Comparison of ENCODE assay signal across 10 mouse cellular contexts in the genomic region with DNA sequence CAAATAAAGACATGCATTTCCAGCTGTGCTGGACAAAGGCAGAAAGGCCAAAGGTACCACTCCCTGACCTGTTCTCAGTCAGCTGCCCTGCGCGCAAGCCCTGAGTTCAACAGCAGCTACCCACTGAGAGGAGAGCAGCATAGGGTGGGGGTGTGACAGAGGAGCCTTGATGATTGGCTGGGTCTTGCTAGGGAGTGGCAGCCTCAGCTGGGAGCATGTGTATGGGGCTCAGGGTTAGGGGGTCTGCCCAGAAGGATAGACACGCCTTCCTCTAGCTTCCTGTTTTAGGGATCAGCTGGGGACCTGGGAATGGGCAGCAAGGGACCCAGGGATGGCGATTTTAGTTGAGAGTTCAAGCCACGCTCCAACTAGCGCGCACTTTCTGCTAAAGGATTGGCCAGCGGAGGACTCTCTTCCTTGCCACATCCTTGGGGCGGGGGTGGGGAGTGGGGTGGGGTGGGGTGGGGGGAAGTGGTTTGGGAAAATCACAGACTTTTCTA.
A peak's percentile ranks its signal among the peaks of the same experiment; 100 is the strongest.
DNase-seq lines count a peak whose midpoint lies in the region; ATAC-seq lines count a peak whose summit lies in the region.
"Had no signal": no experiment of that assay in that cellular context is flagged by ENCODE, and none has a peak within 500 bp of the region (broad histone marks: within the 10 kb centered on the region; RNA-seq: fewer than 3 reads in every experiment).

No protein-coding gene starts in this region.

- no peaks in the 10 kb centered on the region for H3K9me3 ChIP-seq in heart, embryonic 12.5 days (replicated peaks)
- H3K9me3 ChIP-seq in embryonic facial prominence, embryonic 11.5 days (replicated peaks; ENCODE audit: control insufficient read depth, low read length) = no peaks in the 10 kb centered on the region
- no peaks in the 10 kb centered on the region for H3K9me3 ChIP-seq in intestine, embryonic 16.5 days (ENCODE audit: control insufficient read depth, low read length)
- H3K9me3 ChIP-seq in neural tube, embryonic 11.5 days (ENCODE audit: control insufficient read depth, low read length) = no peaks in the 10 kb centered on the region

- peaks cover 78% of the 10 kb centered on the region for H3K4me1 ChIP-seq in heart, embryonic 12.5 days (replicated peaks)
- peaks cover 2% of the 10 kb centered on the region; the same call in 1 of the 2 replicates for H3K4me1 ChIP-seq in embryonic facial prominence, embryonic 11.5 days (ENCODE audit: control insufficient read depth, insufficient read depth, low read length)
- H3K4me1 ChIP-seq in intestine, embryonic 16.5 days (ENCODE audit: control insufficient read depth, insufficient read depth, low read length) = peaks cover 48% of the 10 kb centered on the region
- H3K4me1 ChIP-seq in neural tube, embryonic 11.5 days (ENCODE audit: control insufficient read depth, insufficient read depth, low read length) = peaks cover 29% of the 10 kb centered on the region

- peak overlapping the region; percentile 53 for H3K4me3 ChIP-seq in heart, embryonic 12.5 days
- H3K4me3 ChIP-seq in embryonic facial prominence, embryonic 11.5 days (ENCODE audit: low read depth, low read length) = peak overlapping the region; percentile 57
- peak overlapping the region; percentile 53 for H3K4me3 ChIP-seq in intestine, embryonic 16.5 days (ENCODE audit: low read length)
- H3K4me3 ChIP-seq in neural tube, embryonic 11.5 days (ENCODE audit: low read depth, low read length) = peak overlapping the region; percentile 53

- no peak overlapping the region for H3K27ac ChIP-seq in heart, embryonic 12.5 days (ENCODE audit: poor library complexity, severe bottlenecking)
- no peak overlapping the region for H3K27ac ChIP-seq in embryonic facial prominence, embryonic 11.5 days (replicated peaks; ENCODE audit: low read depth, low read length)
- H3K27ac ChIP-seq in intestine, embryonic 16.5 days (ENCODE audit: low read length) = no peak overlapping the region
- 0 out of 2 replicates have a peak overlapping the region, but pooled peaks have one; percentile 44 for H3K27ac ChIP-seq in neural tube, embryonic 11.5 days (ENCODE audit: low read depth, low read length)

- peak overlapping the region; percentile 67 for H3K4me2 ChIP-seq in heart, embryonic 12.5 days
- peak overlapping the region; percentile 75 for H3K4me2 ChIP-seq in embryonic facial prominence, embryonic 11.5 days (ENCODE audit: low read depth, low read length)
- H3K4me2 ChIP-seq in intestine, embryonic 16.5 days (ENCODE audit: low read depth, low read length) = peak overlapping the region; percentile 51
- H3K4me2 ChIP-seq in neural tube, embryonic 11.5 days (ENCODE audit: low read depth) = peak overlapping the region; percentile 63

- H3K9ac ChIP-seq in heart, embryonic 12.5 days = peak overlapping the region; percentile 74; the same call in 1 of the 2 replicates
- peak overlapping the region; percentile 83 for H3K9ac ChIP-seq in embryonic facial prominence, embryonic 11.5 days (replicated peaks; ENCODE audit: low read length)
- peak overlapping the region; percentile 73 for H3K9ac ChIP-seq in intestine, embryonic 16.5 days (ENCODE audit: low read depth, low read length)
- H3K9ac ChIP-seq in neural tube, embryonic 11.5 days (ENCODE audit: low read length) = peak overlapping the region; percentile 75

- 17% methylated on average over 9 of the region's 9 CpGs for WGBS in heart, embryonic 12.5 days
- WGBS in embryonic facial prominence, embryonic 11.5 days = under 1% methylated on average over 9 of the region's 9 CpGs
- WGBS in intestine, embryonic 16.5 days = 14% methylated on average over 9 of the region's 9 CpGs
- WGBS in neural tube, embryonic 11.5 days = 0% methylated on average over 8 of the region's 9 CpGs

- ATAC-seq in heart, embryonic 12.5 days (ENCODE audit: insufficient number of reproducible peaks, low FRiP score) = peak; percentile 42; the same call in 1 of the 2 replicates
- peak; percentile 79 for ATAC-seq in embryonic facial prominence, embryonic 11.5 days (replicated peaks; ENCODE audit: insufficient number of reproducible peaks, low FRiP score, low TSS enrichment, low read depth)
- peak; percentile 17; the same call in 1 of the 2 replicates for ATAC-seq in intestine, embryonic 16.5 days
- ATAC-seq in neural tube, embryonic 11.5 days (ENCODE audit: insufficient read depth, low FRiP score, low TSS enrichment) = peak; percentile 82

- DNase-seq in heart, postnatal 14 days = no peak
- peak; percentile 53 for DNase-seq in embryonic facial prominence, embryonic 11.5 days (ENCODE audit: low spot score)
- DNase-seq in neural tube, embryonic 11.5 days (ENCODE audit: low spot score) = peak; percentile 56
- DNase-seq in ovary, adult 18-20 months (ENCODE audit: low spot score) = no peak
- DNase-seq in layer of hippocampus, adult 11-12 months (ENCODE audit: low spot score) = no peak
- DNase-seq in natural killer cell, adult 2 months (ENCODE audit: low spot score in 2 of 2) = no peak
- DNase-seq: thymus, postnatal 25 days had no signal

- intact Hi-C loops in heart, postnatal 14 days (cut with DNase I) = no loop called here

- H3K36me3 ChIP-seq in heart, embryonic 12.5 days = no peaks in the 10 kb centered on the region
- H3K36me3 ChIP-seq in embryonic facial prominence, embryonic 11.5 days (replicated peaks; ENCODE audit: control insufficient read depth, insufficient read depth, low read depth, low read length) = no peaks in the 10 kb centered on the region
- H3K36me3 ChIP-seq in intestine, embryonic 16.5 days (ENCODE audit: control insufficient read depth, insufficient read depth, low read length) = no peaks in the 10 kb centered on the region
- no peaks in the 10 kb centered on the region for H3K36me3 ChIP-seq in neural tube, embryonic 11.5 days (ENCODE audit: control insufficient read depth, insufficient read depth, low read length)
- H3K36me3 ChIP-seq: G1E had no signal

- H3K27me3 ChIP-seq in heart, embryonic 12.5 days (replicated peaks) = peaks cover 48% of the 10 kb centered on the region
- H3K27me3 ChIP-seq in embryonic facial prominence, embryonic 11.5 days (ENCODE audit: control insufficient read depth, insufficient read depth, low read length) = no peaks in the 10 kb centered on the region
- H3K27me3 ChIP-seq in intestine, embryonic 16.5 days (replicated peaks; ENCODE audit: control insufficient read depth, insufficient read depth, low read length) = no peaks in the 10 kb centered on the region
- H3K27me3 ChIP-seq in neural tube, embryonic 11.5 days (ENCODE audit: control insufficient read depth, insufficient read depth, low read length) = no peaks in the 10 kb centered on the region

Comparison
In these comparisons a context has a peak if more than half of its experiments do, and no peak if none do; other contexts are left out.
1. ATAC-seq: peak in every context shown above with its lines; median percentile 82 in neural tube, embryonic 11.5 days; 79 in embryonic facial prominence, embryonic 11.5 days; 42 in heart, embryonic 12.5 days; 17 in intestine, embryonic 16.5 days.
2. DNase-seq: peak in embryonic facial prominence, embryonic 11.5 days (single experiment) and neural tube, embryonic 11.5 days (single experiment); none in heart, postnatal 14 days (0 of 2), ovary, adult 18-20 months (single experiment), layer of hippocampus, adult 11-12 months (single experiment) and natural killer cell, adult 2 months (0 of 2).
3. Peak in every context shown above with its lines, with median percentiles within 50 percentile points of each other: H3K4me2 ChIP-seq, H3K4me3 ChIP-seq and H3K9ac ChIP-seq.